Mouse (Mus musculus) CH12F3 (cell line): ENCODE data around the gene Smarcb1.

Experiments used
- in situ Hi-C: fragments of 300-500 bp; cut with MboI; formaldehyde crosslinking; loops from 2 replicates; pipeline ENCODE4 v1.14.3; 2020; ENCODE audit warnings: low sequenced_read_pairs

Smarcb1 gene

DNA sequence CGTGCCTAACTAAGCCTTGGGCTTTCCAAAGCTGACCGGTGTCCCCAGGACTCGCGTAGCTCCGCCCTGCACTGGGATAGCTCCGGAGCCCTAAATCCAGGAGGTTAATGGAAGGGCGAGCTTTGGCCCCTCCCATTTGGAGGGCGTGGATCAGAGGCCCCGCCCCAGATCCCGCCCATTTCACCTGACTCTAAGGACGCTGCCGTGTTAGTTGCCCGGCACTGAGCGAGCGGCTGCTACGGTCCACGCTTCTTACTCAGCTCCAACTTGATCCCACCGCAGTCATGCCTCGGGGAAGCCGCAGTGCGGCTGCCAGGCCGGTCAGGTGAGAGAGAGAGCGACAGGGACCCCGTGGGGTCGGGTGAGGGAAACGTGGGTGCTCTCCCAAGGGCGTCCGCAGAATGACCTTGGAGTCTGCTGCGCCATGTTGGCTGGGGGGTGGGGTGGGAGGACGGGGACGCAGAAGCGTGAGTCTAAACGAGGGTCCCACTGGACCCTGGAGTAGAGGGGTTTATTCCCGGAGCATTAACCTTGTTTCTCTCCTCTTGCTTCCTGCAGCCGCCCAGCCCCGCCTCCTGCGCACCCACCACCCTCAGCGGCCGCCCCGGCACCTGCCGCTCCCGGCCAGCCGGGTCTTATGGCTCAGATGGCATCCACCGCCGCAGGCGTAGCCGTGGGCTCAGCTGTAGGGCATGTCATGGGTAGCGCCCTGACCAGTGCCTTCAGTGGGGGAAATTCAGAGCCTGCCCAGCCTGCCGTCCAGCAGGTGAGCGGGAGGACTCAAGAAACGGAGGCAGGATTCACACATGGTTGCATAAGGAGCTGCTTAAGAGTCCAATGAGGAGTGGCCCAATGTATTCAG is 14.5 kb upstream of the Smarcb1 start, which contains the start of gene Mmp11:
Mmp11 (minus strand) TSS at position 817 of the 862 bp plus-strand sequence.
- in situ Hi-C loops, result no loop called here

GRCm38 (mm10) chr10:75934991-75935390 is 13.6 kb upstream of the Smarcb1 start:
- in situ Hi-C loops, result no loop called here

DNA sequence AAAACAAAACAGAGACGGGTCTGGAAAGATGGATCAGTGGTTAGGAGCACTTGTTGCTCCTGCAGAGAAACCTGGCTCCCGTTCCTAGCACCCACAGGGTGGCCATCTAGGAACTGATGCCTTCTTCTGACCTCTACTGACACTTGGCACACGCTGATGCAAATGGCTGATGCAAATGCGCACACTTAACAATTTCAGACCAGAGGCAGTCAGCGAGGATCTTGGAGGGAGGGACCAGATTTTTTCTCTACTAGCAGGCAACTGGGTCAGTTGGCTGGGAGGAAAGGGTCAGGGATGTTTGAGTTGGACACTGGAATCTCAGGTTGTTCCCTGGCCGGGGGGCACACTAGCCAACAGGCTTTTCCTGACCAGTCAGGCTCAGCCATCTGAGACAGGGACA is 11.5 kb upstream of the Smarcb1 start, which contains the start of gene Chchd10:
Chchd10 (plus strand) TSS at position 240 of the 400 bp plus-strand sequence.
- in situ Hi-C loops, result no loop called here

GRCm38 (mm10) chr10:75932081-75932678 is 10.8 kb upstream of the Smarcb1 start:
- in situ Hi-C loops, result no loop called here

GRCm38 (mm10) chr10:75931311-75931710 is 9.9 kb upstream of the Smarcb1 start:
- in situ Hi-C loops, result no loop called here

- in situ Hi-C loops, result no loop called here
Observed at GRCm38 (mm10) chr10:75930304-75930703, 8.9 kb upstream of the Smarcb1 start.

- in situ Hi-C loops, result no loop called here
Observed at GRCm38 (mm10) chr10:75926396-75926795, 5.0 kb upstream of the Smarcb1 start.

GRCm38 (mm10) chr10:75924324-75924723 is 2.9 kb upstream of the Smarcb1 start:
- in situ Hi-C loops, result no loop called here

- in situ Hi-C loops, result no loop called here
Observed at GRCm38 (mm10) chr10:75921726-75922560, 526 bp upstream of the Smarcb1 start.

- in situ Hi-C loops, result no loop called here
Observed at GRCm38 (mm10) chr10:75919026-75919425, 2.4 kb downstream of the Smarcb1 start.

- in situ Hi-C loops, result no loop called here
Observed at GRCm38 (mm10) chr10:75916840-75917239, 4.6 kb downstream of the Smarcb1 start.

- in situ Hi-C loops, result no loop called here
Observed at GRCm38 (mm10) chr10:75915557-75915956, 5.9 kb downstream of the Smarcb1 start.

- in situ Hi-C loops, result no loop called here
Observed at GRCm38 (mm10) chr10:75913013-75913589, 8.3 kb downstream of the Smarcb1 start.

- in situ Hi-C loops, result no loop called here
Observed at GRCm38 (mm10) chr10:75910698-75911097, 10.7 kb downstream of the Smarcb1 start.

DNA sequence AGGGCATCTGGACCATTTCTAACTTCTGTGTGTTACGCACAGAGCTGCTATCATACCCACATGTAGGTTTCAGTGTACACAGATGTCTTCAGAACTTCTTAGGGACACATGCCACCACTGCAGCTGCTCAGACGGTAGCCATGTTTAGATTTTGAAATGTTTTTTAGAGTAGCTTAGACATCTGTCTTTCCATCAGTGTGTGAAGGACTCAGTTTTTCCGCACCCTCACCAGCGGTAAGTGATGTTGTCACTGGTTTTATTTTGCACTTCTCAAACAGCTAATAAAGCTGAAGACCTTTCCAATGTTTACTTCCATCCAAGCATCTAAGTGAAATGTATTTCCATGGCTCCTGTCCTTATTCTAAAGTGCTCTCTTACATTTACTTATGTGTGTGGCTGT is 14.5 kb downstream of the Smarcb1 start:
- in situ Hi-C loops, result no loop called here

- in situ Hi-C loops, result no loop called here
Observed at GRCm38 (mm10) chr10:75904391-75904790, 17.0 kb downstream of the Smarcb1 start.

DNA sequence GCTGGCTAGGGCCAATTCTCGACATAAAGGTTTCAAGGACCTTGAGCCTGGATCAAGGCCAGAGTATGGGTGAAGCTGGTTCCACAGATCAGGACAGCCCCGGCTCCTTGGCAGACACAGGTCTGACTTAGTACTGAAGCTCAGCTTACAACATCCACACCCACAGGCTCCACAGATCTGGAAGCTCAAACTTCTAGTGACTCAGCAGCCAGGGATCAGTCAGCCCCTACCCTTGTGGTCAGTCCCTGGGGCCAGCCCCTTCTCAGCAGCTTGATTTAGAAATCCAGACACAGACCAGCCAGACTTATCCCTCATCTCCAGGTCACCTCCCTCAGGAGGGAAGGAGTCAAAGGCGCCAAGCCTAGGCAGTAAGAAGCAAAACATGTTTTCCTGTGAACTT is 22.6 kb downstream of the Smarcb1 start:
- in situ Hi-C loops, result no loop called here

DNA sequence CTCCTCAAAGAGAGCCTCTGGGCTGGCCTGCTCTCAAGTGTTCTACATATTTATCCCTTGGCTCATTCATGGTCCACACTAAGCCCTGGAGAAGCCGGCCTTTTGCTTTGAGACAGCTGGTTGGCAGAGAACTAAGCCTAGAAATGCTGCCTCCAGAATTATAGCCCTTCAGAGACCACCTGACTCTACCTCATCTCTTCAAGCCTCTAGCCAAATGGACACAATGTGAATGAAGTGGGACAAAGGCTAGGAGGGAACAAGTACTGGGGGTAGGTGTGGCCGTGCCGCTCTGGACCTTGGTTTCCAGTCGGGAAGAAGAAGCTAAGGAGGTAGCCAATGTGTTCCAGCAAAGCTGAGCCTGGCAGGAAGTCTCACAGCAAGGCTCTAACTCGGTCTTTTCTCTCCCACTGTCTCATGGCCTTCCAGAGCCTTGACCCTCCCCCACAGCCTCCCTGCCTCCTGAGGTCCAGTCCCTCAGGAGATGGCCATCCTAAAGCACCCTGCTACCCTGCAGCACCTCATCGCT is 23.3 kb downstream of the Smarcb1 start:
- in situ Hi-C loops, result no loop called here

- in situ Hi-C loops, result no loop called here
Observed at GRCm38 (mm10) chr10:75897373-75897772, 24.0 kb downstream of the Smarcb1 start.

DNA sequence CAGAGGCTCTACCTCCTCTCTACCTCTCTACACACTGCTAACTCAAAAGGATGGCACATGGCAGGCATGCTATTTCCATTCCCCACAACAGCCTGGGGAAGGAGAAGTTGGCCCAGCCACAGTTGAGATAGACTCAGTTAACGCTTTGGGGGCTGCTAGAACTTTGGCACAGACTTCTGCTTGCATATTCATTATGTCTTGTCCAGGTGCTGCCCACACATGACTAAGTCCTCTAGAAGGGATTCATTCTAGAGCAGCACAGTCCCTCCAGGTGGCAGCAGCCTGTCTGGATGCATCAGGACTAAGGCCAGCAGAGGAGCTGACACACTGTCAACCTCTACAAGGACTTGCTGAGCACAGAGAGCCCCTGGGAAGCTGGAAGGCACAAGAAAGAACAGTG is 25.2 kb downstream of the Smarcb1 start:
- in situ Hi-C loops, result no loop called here

- in situ Hi-C loops, result no loop called here
Observed at GRCm38 (mm10) chr10:75895730-75896129, 25.7 kb downstream of the Smarcb1 start.
